Mouse (Mus musculus) activated CD4-positive, CD25-positive, alpha-beta regulatory T cell, adult 4 months (primary cell): Measurements from ENCODE around the gene Trim46. TPM values are rescaled to one million over a fixed set of nuclear protein-coding genes. Genes with fewer than 3 reads are reported as not detected.

Experiments
- ATAC-seq: one replicate; pipeline ENCODE4 v1.8.0; 2017
- polyA plus RNA-seq, 2 experiments: library from polyadenylated mRNA; unstranded; fragments of 100-300 nt; shearing (Covaris generic); gene quantifications; one replicate each; pipeline ENCODE4 v1.2.1; 2017

The Trim46 gene
- 1 to 10 TPM; 2.1 to 3.4 TPM for polyA plus RNA-seq

DNA sequence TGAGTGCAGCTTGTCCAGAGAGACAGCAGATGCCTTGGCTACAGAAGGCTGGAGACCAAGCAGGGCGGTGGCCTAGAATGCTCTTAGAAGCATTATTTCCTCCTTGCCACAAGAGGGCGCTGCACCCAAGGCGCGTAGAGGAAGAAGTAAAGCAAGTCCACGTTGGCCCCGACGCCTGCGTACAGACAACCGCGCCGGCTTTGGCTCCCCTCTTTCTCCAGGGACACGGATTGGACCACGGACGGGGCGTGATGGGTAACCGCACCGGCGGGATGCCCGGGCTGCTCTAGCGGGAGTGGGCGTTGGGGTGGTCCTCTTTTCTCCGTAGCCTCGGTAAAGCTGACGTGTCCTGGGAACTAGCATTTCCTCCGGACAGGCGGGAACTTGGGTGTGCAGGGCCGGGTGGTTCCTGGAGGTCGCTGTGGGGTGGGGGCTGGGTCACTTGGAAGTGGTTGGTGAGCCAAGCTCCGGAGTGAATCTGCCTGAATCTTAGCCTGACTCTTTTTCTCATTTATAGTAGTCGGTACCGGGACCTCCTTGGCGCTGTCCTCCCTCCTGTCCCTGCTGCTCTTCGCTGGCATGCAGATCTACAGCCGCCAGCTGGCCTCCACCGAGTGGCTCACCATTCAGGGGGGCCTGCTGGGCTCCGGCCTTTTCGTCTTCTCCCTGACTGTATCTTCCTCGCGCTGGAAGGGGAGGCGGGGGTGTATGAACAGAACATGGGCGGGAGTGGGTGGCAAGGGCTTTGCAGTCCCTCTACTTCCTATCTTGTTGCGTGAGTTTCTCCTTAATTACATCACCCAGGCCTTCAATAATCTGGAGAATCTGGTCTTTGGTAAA lies at the start of gene Trim46:
Gene Trim46, minus strand, starts transcription at position 49 of the 840 bp plus-strand sequence.
- peak; percentile 78 for ATAC-seq

DNA sequence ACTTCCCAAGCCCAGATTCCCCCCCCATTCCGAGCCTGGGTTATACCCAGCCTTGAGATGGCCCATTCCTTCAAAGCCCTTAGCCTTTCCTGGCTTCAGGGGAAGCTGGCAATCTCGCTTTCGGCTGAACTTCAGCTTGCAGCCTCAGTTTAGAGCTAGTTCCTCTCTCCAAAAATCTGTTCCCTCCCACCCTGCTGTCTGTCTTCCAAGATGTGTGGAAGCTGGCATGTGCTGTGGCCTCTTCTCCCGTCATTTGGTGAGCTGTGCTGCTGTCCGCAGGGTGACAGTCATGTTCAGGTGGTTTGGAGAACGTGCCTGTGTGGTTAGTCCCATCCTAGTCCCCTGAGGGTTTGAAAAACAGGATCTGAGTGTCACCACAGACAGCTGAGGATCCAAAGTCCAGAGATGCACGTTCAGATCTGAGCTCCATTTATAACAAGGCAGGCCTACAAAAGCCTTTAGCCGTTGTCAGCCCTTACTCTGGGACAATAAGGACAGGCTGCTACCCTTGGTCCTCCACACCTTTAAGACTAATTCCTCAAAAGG lies 49.6 kb upstream of the Trim46 start:
- no peak for ATAC-seq

DNA sequence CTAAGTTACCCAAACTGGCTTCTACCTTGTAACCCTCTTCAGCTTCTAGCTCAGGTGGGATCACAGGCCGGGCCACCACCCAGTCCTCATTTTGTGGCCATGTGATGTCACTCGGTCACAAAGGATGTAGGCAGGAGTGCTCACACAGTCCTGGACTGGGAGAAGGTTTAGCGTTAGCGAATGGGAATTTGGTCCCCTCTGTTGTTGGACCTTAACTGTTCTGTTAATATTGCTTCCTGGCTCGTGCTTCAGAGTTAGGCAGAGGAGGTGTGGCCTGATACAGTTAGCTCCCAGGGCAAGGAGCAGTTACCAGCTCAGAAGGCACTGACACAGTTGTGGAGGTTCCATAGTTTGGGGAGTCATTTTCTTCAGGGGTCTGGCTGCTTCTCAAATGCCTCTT lies 48.1 kb upstream of the Trim46 start:
- ATAC-seq: no peak

DNA sequence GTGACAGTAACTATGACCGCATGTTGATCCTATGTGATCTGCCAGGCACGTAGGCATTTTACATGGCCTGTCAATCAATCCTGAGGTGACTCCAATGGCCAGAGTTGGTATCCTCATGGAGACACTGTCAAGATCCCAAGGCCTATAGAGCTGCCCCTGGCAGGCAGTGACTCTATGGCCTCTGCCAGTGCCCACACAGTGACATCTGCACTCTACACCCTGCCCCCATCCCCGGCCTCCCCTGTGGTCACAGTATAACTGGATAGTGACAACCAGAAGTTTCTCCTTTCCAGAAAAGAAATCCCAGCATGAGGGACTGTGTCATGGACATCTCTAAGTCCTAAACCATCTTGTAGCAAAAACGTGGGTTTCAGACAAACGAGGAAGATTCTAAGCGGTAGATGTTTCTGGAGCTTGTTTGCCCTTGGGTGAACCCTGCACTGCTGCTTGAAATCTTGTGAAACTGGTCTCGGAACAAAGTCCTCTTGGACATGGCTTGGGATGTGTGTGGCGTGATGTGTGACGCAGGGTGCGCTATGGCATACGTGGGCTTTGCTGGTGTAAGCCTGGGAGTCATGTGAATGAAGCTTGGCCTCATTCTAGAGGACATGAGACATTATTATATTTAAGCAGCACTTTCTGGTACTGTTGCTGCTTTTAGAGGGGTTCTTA lies 47.3 kb upstream of the Trim46 start:
- ATAC-seq: no peak

DNA sequence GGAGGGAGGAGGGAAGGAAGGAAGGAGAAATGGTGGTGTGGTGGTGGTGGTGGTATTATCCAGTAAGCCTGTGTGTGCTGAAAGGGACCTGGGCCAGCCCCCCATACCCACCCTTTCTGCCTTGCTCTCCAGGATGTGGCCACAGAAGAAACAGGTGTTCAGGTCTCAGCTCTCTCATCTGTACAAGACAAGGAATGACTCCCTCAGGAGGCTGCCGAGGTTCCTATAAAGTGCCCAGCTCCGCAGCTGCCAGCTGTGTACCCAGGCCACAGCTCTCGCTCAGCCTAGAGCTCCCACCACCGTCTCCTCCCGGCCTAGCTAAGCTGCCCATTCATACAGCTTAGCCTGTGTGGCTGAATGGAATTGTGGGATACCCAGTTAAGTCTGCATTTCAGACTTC lies 46.2 kb upstream of the Trim46 start:
- no peak for ATAC-seq

DNA sequence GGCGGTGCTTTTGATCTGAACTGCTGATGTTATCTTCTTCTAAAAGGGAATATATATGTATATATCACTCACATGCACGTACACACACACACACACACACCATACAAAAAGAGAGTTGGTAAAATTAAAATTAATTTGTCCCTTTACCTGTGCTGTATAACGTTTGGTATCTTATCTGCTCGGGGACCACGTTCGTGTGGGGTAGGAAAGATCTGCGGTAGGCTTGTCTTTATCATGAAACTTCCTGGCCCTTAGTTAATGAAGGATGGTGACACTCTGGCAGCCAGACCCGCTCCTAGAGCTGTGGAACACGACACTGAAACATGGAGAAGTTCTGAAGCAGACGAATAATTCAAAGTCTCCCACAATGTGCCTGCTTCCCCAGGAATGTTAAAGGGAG lies 45.8 kb upstream of the Trim46 start:
- ATAC-seq: no peak

DNA sequence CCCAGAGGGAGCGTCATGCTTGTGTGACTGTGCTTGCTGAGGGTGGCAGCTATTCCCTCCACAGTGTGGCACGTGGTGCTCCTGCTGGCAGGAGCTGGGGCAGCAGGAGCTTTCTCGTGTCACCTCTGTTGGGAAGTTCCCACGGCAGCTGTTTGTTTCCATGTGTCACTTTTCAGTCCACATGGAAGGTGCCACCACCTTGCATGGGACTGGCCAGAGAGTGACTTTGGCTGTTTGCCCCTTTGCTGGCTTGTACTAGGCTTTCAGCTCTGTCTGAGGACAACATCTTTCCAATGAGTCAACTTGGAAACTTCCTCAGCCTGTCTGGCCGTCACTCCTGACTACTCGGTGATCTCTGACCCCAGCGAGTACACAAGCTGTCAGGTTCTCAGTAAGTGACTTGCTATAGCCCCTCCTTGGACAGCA lies 42.4 kb upstream of the Trim46 start:
- ATAC-seq: no peak

DNA sequence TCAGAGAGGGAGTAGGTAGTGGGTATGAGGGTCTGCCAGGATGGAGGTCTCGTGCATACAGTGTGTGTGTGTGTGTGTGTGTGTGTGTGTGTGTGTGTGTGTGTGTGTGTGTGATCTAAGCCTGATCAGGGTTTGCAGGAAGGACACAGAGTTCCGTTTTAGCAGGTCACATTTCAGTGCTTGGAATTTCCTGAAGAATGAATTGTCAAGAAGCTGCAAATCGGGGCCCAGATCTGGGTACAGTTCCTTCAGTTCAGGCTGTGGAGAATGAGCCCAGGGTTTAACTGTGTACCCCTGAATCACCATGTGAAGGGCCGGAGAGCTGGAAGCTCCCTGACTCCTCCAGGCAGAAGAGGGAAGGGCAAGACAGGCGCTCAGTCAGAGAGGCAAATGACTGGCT lies 41.2 kb upstream of the Trim46 start:
- no peak for ATAC-seq

DNA sequence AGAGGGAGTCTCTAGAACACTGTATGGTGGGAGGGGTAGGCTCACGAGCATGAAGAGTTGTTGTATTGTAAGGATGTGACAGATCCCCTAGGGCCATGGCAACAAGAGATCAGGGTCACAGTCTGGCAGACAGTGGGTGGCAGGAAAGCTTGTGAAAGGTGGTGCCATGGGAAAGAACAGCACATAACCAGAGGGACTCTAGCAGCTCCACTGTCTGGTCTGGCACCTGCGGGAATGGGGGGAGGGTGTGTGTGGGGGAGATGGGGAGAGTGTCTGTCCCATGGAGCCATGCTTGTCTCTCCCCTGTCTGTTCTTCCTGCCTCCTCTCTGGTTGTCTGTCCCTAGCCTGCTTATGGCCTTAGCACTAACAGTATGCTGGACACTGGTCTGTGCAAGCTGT lies 39.4 kb upstream of the Trim46 start:
- no peak for ATAC-seq

DNA sequence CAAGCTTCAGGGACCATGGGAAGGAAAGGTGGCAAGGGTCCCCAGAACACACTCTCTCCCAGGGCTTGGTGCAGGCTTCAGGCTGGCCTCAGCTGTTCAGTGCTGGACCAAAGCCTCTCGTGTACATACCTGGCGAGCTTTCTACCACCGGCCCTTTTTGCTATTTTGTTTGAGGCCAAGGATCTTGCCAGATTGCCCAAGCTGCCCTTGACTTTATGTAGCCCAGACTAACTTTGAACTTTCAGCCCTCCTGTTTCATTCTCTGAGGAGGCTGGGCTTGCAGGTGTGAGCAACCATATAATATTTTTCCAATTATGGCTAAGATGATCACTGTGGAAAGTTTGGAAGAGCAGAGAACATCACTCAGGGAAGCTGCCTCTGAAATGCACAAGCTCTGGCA lies 38.2 kb upstream of the Trim46 start:
- no peak for ATAC-seq

DNA sequence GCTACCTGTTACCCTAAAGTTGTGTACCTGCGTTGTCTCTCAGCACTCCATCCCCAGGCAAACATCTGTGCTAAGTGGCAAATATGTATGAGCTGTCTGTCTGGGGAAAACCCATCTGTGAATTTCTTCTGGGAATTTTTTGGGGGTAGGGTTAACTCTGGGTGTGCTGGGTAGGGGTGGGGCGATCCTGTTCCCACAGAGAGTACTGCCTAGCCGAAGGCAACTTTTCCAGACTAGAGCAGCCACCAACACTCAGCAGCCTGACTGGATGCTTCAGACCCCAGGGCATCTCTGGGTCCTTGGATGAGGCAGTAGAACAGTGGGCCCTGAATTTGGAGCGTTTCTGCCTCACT lies 36.2 kb upstream of the Trim46 start:
- no peak for ATAC-seq

DNA sequence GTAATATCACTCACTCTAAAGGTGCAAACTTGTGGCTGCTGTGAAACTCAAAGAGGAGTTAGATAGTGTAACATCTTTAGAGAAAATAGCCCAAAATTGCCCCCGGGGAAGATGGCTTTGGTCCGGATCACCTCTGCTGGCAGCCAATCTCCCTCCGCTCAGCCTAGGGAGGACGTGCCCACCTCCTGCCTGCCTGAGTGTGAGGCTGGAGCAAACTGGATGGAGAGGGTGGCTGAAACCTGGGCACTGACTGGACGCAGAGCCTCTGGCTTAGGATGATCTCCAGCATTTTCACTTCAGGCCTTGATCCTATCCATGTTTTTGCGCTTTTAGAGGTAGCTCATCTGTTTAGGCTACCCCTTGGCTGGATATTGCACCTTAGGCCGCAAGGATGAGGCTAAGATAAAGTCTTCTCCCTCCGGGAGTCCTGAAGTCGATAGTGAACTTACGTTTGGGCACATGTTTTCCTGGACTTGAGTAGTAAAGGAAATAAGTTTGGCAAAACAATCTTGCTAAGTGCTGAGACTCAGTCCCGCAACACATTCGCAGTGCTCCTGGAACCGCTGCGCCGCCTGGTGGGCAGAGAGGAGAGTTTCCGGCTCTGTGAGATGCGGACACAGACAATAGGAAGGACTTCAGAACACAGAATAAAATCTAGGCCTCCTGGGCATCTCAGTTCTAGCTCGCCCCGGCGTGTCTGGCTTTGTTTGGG lies 35.6 kb upstream of the Trim46 start:
- peak; percentile 65 for ATAC-seq

DNA sequence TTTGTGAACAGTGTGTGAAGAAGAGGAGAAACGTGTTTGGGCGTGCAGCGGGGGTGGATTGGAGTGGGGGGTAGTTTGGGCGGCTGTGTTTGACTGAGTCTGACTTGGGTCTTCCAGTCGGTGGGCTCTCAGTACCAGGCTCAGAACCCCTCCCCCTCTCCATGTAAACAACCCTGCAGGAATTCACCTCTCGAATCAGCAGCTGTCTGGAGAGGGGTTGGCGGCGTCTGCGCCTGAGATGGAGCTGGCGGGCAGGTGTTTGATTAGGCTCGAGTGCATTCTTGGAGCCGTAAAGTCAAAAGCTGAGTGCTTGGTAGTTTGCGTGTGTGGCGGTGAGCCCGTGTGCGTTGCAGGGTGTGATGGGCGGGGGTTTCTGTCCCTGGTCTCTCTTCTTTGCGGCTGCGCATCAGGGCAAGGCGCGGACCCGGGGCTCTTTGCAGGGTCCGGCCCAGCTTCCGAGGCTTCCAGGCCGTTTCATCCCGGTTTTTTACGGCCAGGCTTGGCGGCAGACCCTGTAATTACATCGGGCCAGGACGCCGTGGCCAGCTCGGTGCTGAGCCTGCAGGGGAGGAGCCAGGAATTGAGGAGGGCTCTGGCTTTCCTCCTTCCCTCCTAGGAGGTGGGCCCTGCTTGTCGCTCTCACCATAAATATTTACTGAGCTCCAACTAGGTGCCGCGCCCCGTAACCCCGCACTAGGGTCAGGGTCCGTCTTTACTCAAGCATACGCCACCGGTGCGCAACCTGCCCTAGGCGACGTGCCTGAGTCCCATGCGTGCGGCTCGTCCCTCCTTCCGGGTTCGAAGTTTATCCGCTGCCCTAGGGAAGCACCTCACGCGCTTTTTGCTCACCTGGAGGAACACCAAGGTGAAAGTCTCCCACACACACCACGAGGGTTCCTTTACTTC lies 34.8 kb upstream of the Trim46 start, which contains the start of gene Efna1:
Gene Efna1, minus strand, starts transcription at position 537 of the 906 bp plus-strand sequence.
- ATAC-seq: no peak

DNA sequence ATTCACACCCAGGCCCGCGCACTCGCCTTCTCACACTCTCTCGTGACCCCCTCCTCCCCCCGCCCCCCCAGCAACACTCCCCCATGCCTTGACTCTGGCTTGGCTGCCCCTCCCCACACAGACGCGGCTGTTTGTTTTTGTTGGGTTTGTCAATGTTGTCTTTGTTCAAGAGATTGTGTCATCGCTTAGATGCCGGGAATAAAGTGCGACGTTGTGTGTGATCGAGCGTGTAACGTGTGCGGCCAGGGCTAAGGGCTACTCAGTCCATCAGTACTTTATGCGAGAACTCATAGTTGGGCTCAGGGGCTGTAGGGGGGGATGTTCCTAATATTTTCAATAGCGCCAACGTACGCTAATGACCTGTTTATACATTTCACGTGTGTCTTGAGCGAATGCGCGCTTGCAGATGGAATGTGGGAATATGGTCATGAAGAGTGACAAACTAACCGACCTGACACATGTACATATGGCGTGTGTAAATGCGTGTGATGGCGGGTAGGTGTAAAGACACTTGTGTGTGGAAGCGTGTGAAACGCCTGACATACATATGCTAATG lies 34.0 kb upstream of the Trim46 start:
- no peak for ATAC-seq

DNA sequence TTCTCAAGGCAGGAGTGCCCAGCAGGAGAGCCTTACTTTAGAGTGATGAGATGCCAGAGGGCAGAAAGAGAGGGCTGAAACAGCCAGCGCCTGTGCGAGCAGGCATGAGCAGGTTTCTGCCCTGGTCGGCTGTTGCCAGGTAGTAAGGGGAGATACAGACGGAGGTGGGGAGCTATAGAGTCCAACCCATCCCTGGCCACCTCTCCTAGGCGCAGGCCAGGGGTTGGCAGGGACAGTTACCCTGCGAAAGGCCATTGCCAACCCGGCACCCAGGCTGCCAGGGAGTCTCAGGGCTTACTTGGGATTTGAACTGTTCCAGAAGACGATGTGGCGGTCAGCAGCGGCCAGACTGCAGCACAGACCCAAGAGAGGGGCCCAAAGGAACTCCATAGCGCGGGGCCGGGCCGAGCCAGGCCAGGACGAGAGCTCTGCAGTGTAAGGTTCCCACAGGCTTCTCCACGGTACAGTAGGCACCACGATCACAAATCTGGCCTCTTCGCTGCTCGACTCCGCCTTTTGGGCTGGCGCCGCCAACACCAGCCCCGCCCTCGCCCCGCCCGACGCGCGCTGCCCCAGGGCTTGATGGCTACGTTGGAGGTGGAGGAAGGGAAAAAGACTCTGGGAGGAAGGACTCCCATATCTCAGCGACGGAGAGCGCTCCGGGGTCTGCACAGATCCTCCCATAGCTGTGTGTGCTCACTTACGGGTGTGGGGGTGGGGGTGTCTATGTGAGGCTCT lies 33.2 kb upstream of the Trim46 start:
- no peak for ATAC-seq

DNA sequence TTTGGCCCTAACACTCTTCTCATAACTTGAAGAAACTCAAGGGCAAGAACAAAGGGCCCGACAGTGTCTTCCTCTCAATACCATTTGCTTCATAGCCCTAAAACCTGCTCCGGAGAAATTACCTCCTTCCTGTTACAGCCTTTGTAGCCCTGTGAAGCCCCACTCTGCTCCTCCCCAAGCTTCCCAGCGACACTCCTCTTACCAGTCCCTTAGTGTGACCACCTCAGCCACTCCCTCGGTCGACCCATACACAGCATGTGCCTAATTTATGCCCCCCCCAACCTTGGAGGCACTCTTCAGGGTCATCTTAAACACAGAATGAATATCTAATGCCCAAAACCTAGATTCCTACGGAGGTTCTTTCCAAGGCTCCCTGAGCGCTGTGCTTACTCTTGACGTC lies 32.5 kb upstream of the Trim46 start:
- no peak for ATAC-seq

DNA sequence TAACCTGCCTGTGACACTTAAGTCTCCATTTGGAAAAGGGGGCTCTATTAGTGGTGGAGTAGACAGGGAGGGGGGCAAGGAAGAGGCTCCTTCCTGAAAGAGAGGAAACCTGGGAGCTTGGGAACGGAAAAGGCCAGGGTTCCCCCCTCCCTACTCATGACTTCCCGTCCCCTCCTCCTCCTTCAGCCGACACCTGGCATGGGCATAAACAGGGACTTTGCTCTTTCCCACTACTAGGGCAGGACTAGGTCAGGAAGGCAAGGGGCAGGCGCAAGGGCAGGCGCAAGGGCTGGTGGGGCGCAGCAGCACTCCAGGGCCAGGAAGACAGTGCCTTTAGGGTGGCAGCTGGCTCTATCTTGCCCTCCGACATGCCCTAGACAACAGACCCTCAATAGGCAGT lies 32.0 kb upstream of the Trim46 start:
- no peak for ATAC-seq

DNA sequence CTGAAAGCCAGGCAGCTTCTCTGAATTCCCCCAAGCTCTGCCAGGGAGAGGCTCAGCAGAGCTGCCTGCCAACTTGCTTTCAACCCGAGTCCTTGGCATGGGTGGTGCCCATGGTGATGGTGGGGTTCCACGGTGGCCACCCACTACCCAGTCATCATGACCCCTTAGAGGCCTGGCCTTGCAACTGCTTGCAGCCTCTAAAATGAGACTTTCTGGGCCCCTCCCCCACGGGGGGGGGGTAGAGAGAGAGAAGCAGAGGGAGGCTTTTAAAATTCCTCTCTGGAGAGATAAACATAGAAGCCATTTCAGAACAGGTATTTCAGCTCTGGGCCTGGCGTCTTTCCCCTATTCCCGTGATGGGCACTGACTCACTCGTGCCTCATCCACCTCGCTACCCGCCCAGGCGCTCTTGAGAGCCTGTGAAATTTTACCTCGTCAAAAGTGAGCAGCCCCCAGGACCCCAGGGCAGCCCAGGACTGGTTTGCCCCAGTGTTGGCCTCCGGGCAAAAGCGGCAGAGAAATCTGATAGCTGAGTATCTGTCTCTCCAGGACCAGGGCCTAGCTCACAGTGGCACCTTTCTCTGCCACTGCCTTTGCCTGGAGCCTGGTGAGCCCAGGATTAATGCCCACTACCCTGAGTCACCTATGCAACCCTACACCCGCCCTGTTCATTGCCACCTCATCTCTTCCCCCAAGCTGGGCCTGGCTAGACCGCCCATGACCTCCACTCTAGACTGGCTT lies 31.3 kb upstream of the Trim46 start:
- no peak for ATAC-seq

DNA sequence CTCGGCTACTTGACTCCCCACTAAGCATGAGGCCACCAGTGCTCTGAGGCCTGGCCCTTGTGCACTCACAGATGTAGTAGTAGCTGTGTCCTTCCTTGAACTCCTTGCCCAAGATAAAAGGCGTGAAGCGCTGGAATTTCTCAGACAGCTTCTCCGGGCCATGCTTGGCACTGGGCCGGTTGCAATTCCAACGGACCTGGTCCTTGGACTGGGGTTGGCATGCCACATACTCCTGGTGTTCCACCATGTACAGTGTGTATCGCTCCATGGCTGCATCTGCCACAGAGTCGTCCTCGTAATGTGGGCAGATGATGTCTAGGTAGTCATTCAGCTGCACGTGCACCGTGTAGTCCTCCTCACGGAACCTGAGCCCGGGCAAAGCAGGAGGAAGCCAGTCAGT lies 30.0 kb upstream of the Trim46 start:
- ATAC-seq: no peak

DNA sequence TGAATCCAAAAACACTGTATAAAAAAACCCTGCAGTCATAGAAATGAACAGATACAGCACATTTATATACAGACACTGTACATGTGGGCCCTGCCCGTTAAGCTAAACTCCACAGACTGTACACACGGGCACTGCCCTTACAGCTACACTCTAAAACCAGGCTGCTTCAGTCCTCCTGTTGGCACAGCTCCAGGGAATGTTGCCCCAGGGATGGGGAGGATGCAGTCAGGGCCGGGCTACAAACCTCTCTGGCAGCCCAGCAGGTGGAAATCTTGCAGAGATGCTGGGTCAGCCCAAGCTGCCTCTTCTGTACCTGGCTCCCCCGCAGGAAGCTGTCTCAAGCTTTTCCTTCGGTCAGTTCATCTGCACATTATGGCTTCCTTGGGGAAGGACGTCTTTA lies 25.7 kb upstream of the Trim46 start:
- ATAC-seq: no peak
